Mouse (Mus musculus) hindbrain, embryonic 14.5 days (tissue): ENCODE results near the gene Btd. TPM values are rescaled to one million over a fixed set of nuclear protein-coding genes. Genes with fewer than 3 reads are reported as not detected.

Source experiments
- ATAC-seq: fragments of 200-750 bp; cut with Nextera tagmentation; 2 replicates; pipeline ENCODE4 v1.8.0; 2017; ENCODE audit warnings: moderate number of reproducible peaks, mild to moderate bottlenecking, moderate TSS enrichment, moderate library complexity; ENCODE audit not compliant: low FRiP score
- DNase-seq: peaks from one replicate; pipeline ENCODE4 v3.0.0-alpha.2; 2015; ENCODE audit warnings: low spot score
- H3K27ac ChIP-seq: fragments of 300-500 bp; sonication (generic); 2 replicates; pipeline ENCODE4 v1.5.1; 2014; ENCODE audit warnings: mild to moderate bottlenecking, moderate library complexity
- H3K27me3 ChIP-seq: fragments of 300-500 bp; sonication (generic); 2 replicates; pipeline ENCODE4 v1.6.1; 2014; ENCODE audit warnings: mild to moderate bottlenecking, low read length, mixed read lengths; ENCODE audit not compliant: control insufficient read depth, insufficient read depth
- H3K36me3 ChIP-seq: fragments of 300-500 bp; sonication (generic); replicated peaks from 2 replicates; pipeline ENCODE4 v1.6.1; 2014; ENCODE audit not compliant: control insufficient read depth, insufficient read depth
- H3K4me1 ChIP-seq: fragments of 300-500 bp; sonication (generic); replicated peaks from 2 replicates; pipeline ENCODE4 v1.6.1; 2014; ENCODE audit warnings: antibody characterized with exemption, low read length, mixed read lengths; ENCODE audit not compliant: control insufficient read depth, insufficient read depth
- H3K4me2 ChIP-seq: fragments of 300-500 bp; sonication (generic); replicated peaks from 2 replicates; pipeline ENCODE4 v1.6.1; 2014; ENCODE audit warnings: mild to moderate bottlenecking, moderate library complexity
- H3K4me3 ChIP-seq: fragments of 300-500 bp; sonication (generic); replicated peaks from 2 replicates; pipeline ENCODE4 v1.5.1; 2014; ENCODE audit warnings: mild to moderate bottlenecking, low read length
- H3K9ac ChIP-seq: fragments of 300-500 bp; sonication (generic); 2 replicates; pipeline ENCODE4 v1.6.1; 2014
- H3K9me3 ChIP-seq: fragments of 300-500 bp; sonication (generic); 2 replicates; pipeline ENCODE4 v1.6.1; 2016; ENCODE audit warnings: low read length; ENCODE audit not compliant: control insufficient read depth
- WGBS: fragments of 180-500 bp; shearing (Covaris S2); extraction: QIAGEN DNeasy Blood & Tissue Kit; methylation state at CpG from one replicate; pipeline ENCODE4 v1.1.7; 2014; 5-methylcytosine and 5-hydroxymethylcytosine counted together
- polyA plus RNA-seq: library from polyadenylated mRNA; unstranded; fragments of >200 nt; fragmentation: Nextera tagmentation; extraction: Ambion mirVana; gene quantifications from 2 replicates; pipeline ENCODE4 v1.2.1, GENCODE M21; 2014

Btd gene
- polyA plus RNA-seq, 1 experiment from 2014 or later: 20.3 TPM

- 91% methylated on average over 1 of the region's 1 CpGs for WGBS
- DNase-seq (no peak), ATAC-seq (no peak)
- Histone ChIP-seq H3K27me3 (no peaks in the 10 kb centered on the region), H3K4me1 (no peaks in the 10 kb centered on the region), H3K4me3 (no peak overlapping the region), H3K27ac (no peak overlapping the region), H3K4me2 (no peak overlapping the region), H3K9ac (no peak overlapping the region), H3K36me3 (peaks cover 72% of the 10 kb centered on the region), H3K9me3 (no peaks in the 10 kb centered on the region)
Measured at GRCm38 (mm10) chr14:31709343-31709742, 68.5 kb downstream of the Btd start.

DNA sequence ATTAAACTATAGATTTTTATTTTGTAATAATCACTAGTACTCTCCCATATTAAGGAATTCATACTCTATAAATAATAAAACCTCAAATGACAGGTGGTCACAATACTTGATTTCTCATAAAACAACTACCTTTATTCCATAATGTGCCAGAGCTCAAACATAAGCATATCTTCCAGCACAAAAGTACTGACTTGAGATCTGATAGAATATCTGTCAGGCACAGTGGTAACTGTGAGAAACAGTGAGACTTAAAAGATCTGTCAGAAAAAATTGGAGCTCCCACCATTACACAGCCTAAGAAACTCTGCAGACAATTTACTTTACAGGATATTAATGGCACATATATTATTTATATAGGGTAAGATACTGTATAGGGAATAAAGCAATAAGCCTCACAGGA, 74.8 kb downstream of the Btd start:
- no peak overlapping the region for H3K4me2 ChIP-seq
- H3K36me3 ChIP-seq: peaks cover 83% of the 10 kb centered on the region
- H3K27me3 ChIP-seq: no peaks in the 10 kb centered on the region
- H3K9ac ChIP-seq: no peak overlapping the region
- no peaks in the 10 kb centered on the region for H3K4me1 ChIP-seq
- ATAC-seq (no peak), DNase-seq (no peak)
- no peak overlapping the region for H3K27ac ChIP-seq
- no peak overlapping the region for H3K4me3 ChIP-seq
- H3K9me3 ChIP-seq: no peaks in the 10 kb centered on the region

- Histone ChIP-seq H3K4me3 (no peak overlapping the region), H3K4me1 (no peaks in the 10 kb centered on the region), H3K9ac (no peak overlapping the region), H3K9me3 (no peaks in the 10 kb centered on the region), H3K27me3 (no peaks in the 10 kb centered on the region), H3K36me3 (peaks cover 81% of the 10 kb centered on the region), H3K4me2 (no peak overlapping the region), H3K27ac (no peak overlapping the region)
- WGBS: 95% methylated on average over 5 of the region's 5 CpGs
- DNase-seq (no peak), ATAC-seq (no peak)
Measured at GRCm38 (mm10) chr14:31717360-31717759, 76.5 kb downstream of the Btd start.

Other genes with a start within 250 kb of the Btd start
- gene Sh3bp5, start 204.9 kb upstream of the Btd start, polyA plus RNA-seq: 86.9 and 93.7 TPM in 2 replicates
- gene Eaf1, start 146.6 kb upstream of the Btd start, polyA plus RNA-seq: 9.3 and 10.0 TPM in 2 replicates
- gene Mettl6, start 146.0 kb upstream of the Btd start, polyA plus RNA-seq: 41.7 and 45.0 TPM in 2 replicates
- gene Colq, start 49.7 kb upstream of the Btd start, polyA plus RNA-seq: 0.16 and 0.24 TPM in 2 replicates
- 1.5 TPM in 1 of 2 replicates, not detected in the other for gene Gm49387, start 150 bp upstream of the Btd start, polyA plus RNA-seq
- gene Hacl1, start 258 bp downstream of the Btd start, polyA plus RNA-seq: 8.8 and 13.4 TPM in 2 replicates
- 14.7 and 15.3 TPM in 2 replicates for gene Ankrd28, start 189.6 kb downstream of the Btd start, polyA plus RNA-seq